Mouse (Mus musculus): Measurements from ENCODE around the gene Mcf2l. TPM values are rescaled to one million over a fixed set of nuclear protein-coding genes. Genes with fewer than 3 reads are reported as not detected.

Gene Mcf2l
- total and polyA plus RNA-seq, 3 experiments, result 30.3 to 104 (median 58.4) TPM

- WGBS, result 32% methylated on average over 5 of the region's 5 CpGs
- TF ChIP-seq POLR2A (IDR thresholded peaks at IDR 0.05; ENCODE audit: insufficient read depth, low read depth, low read length), result no peak
- TF ChIP-seq EP300 (IDR thresholded peaks at IDR 0.05; ENCODE audit: insufficient read depth, low read depth, low read length), result no peak
- TF ChIP-seq CTCF (IDR thresholded peaks at IDR 0.05), result no peak
- DNase-seq, result no peak
- no peak overlapping the region for H3K4me3 ChIP-seq
- intact Hi-C loops (cut with DNase I), result loop anchor here (5.0 kb wide), 2 partner anchors 79 to 286 kb away; no protein-coding TSS in a partner anchor
- no peak overlapping the region for H3K9ac ChIP-seq (ENCODE audit: low read depth, low read length)
- H3K27me3 ChIP-seq (ENCODE audit: control insufficient read depth, insufficient read depth, low read length), result no peaks in the 10 kb centered on the region
- H3K27ac ChIP-seq, result no peak overlapping the region
- H3K4me1 ChIP-seq (ENCODE audit: control insufficient read depth, insufficient read depth, low read length), result no peaks in the 10 kb centered on the region
- H3K79me2 ChIP-seq (replicated peaks; ENCODE audit: control insufficient read depth, insufficient read depth, low read length), result no peaks in the 10 kb centered on the region
- H3K36me3 ChIP-seq (ENCODE audit: control insufficient read depth, insufficient read depth, low read length), result no peaks in the 10 kb centered on the region
Measured at GRCm38 (mm10) chr8:12976723-12977122, 103.1 kb downstream of the Mcf2l start.

GRCm38 (mm10) chr8:12977325-12977724, 103.7 kb downstream of the Mcf2l start:
- no peak for TF ChIP-seq CTCF (IDR thresholded peaks at IDR 0.05)
- no peak for TF ChIP-seq EP300 (IDR thresholded peaks at IDR 0.05; ENCODE audit: insufficient read depth, low read depth, low read length)
- no peak for TF ChIP-seq POLR2A (IDR thresholded peaks at IDR 0.05; ENCODE audit: insufficient read depth, low read depth, low read length)

GRCm38 (mm10) chr8:12978308-12978707, 104.7 kb downstream of the Mcf2l start:
- no peaks in the 10 kb centered on the region for H3K27me3 ChIP-seq (ENCODE audit: control insufficient read depth, insufficient read depth, low read length)
- no peak overlapping the region for H3K27ac ChIP-seq
- H3K79me2 ChIP-seq (replicated peaks; ENCODE audit: control insufficient read depth, insufficient read depth, low read length), result no peaks in the 10 kb centered on the region
- H3K36me3 ChIP-seq (ENCODE audit: control insufficient read depth, insufficient read depth, low read length), result no peaks in the 10 kb centered on the region
- H3K4me3 ChIP-seq, result no peak overlapping the region
- 61% methylated on average over 2 of the region's 2 CpGs for WGBS
- no peaks in the 10 kb centered on the region for H3K4me1 ChIP-seq (ENCODE audit: control insufficient read depth, insufficient read depth, low read length)
- no peak overlapping the region for H3K9ac ChIP-seq (ENCODE audit: low read depth, low read length)
- DNase-seq, result no peak
- TF ChIP-seq POLR2A (IDR thresholded peaks at IDR 0.05; ENCODE audit: insufficient read depth, low read depth, low read length) (no peak), CTCF (IDR thresholded peaks at IDR 0.05) (no peak), EP300 (IDR thresholded peaks at IDR 0.05; ENCODE audit: insufficient read depth, low read depth, low read length) (no peak)
- intact Hi-C loops (cut with DNase I), result loop anchor here (1.0 to 5.0 kb wide), 4 partner anchors 81 to 284 kb away; no protein-coding TSS in a partner anchor

More at GRCm38 (mm10) chr8:12977325-12977724, 103.7 kb downstream of the Mcf2l start:
- Histone ChIP-seq H3K79me2 (replicated peaks; ENCODE audit: control insufficient read depth, insufficient read depth, low read length) (no peaks in the 10 kb centered on the region), H3K9ac (ENCODE audit: low read depth, low read length) (no peak overlapping the region), H3K27me3 (ENCODE audit: control insufficient read depth, insufficient read depth, low read length) (no peaks in the 10 kb centered on the region), H3K4me1 (ENCODE audit: control insufficient read depth, insufficient read depth, low read length) (no peaks in the 10 kb centered on the region), H3K27ac (no peak overlapping the region), H3K36me3 (ENCODE audit: control insufficient read depth, insufficient read depth, low read length) (no peaks in the 10 kb centered on the region), H3K4me3 (no peak overlapping the region)
- intact Hi-C loops (cut with DNase I), result loop anchor here (5.0 kb wide), 2 partner anchors 80 to 285 kb away; no protein-coding TSS in a partner anchor
- whole genome bisulfite sequencing, result 46% methylated on average over 12 of the region's 12 CpGs
- DNase-seq, result no peak

GRCm38 (mm10) chr8:12978726-12979125, 105.1 kb downstream of the Mcf2l start:
- WGBS, result 35% methylated on average over 5 of the region's 5 CpGs
- Histone ChIP-seq H3K27ac (no peak overlapping the region), H3K27me3 (ENCODE audit: control insufficient read depth, insufficient read depth, low read length) (no peaks in the 10 kb centered on the region), H3K4me3 (no peak overlapping the region), H3K4me1 (ENCODE audit: control insufficient read depth, insufficient read depth, low read length) (no peaks in the 10 kb centered on the region), H3K36me3 (ENCODE audit: control insufficient read depth, insufficient read depth, low read length) (no peaks in the 10 kb centered on the region), H3K79me2 (replicated peaks; ENCODE audit: control insufficient read depth, insufficient read depth, low read length) (no peaks in the 10 kb centered on the region), H3K9ac (ENCODE audit: low read depth, low read length) (no peak overlapping the region)
- intact Hi-C loops (cut with DNase I), result loop anchor here (1.0 to 5.0 kb wide), 4 partner anchors 81 to 284 kb away; no protein-coding TSS in a partner anchor
- peak; percentile 40 to 50 for DNase-seq
- peak; percentile 83 for TF ChIP-seq CTCF (IDR thresholded peaks at IDR 0.05)
- TF ChIP-seq POLR2A (IDR thresholded peaks at IDR 0.05; ENCODE audit: insufficient read depth, low read depth, low read length), result no peak
- 0 out of 2 replicates have a peak, but pooled peaks have one; percentile 62 for TF ChIP-seq EP300 (IDR thresholded peaks at IDR 0.05; ENCODE audit: insufficient read depth, low read depth, low read length)

- intact Hi-C loops (cut with DNase I), result no loop called here
- Histone ChIP-seq H3K36me3 (ENCODE audit: control insufficient read depth, insufficient read depth, low read length) (no peaks in the 10 kb centered on the region), H3K27me3 (ENCODE audit: control insufficient read depth, insufficient read depth, low read length) (no peaks in the 10 kb centered on the region), H3K27ac (no peak overlapping the region), H3K4me3 (no peak overlapping the region), H3K4me1 (ENCODE audit: control insufficient read depth, insufficient read depth, low read length) (peaks cover 4% of the 10 kb centered on the region), H3K79me2 (replicated peaks; ENCODE audit: control insufficient read depth, insufficient read depth, low read length) (0 out of 2 replicates have a peak, but pooled peaks cover 1% of the 10 kb centered on the region), H3K9ac (ENCODE audit: low read depth, low read length) (no peak overlapping the region)
- peak in 1 of 2 experiments; percentile 25 for DNase-seq
- 74% methylated on average over 18 of the region's 18 CpGs for WGBS
- no peak for TF ChIP-seq POLR2A (IDR thresholded peaks at IDR 0.05; ENCODE audit: insufficient read depth, low read depth, low read length)
- TF ChIP-seq EP300 (IDR thresholded peaks at IDR 0.05; ENCODE audit: insufficient read depth, low read depth, low read length), result no peak
- no peak for TF ChIP-seq CTCF (IDR thresholded peaks at IDR 0.05)
Measured at GRCm38 (mm10) chr8:12983681-12984467, 110.3 kb downstream of the Mcf2l start.

Data from heart, adult 2 months (tissue).